Mouse (Mus musculus): Measurements from ENCODE around the gene Gm11397. TPM values are rescaled to one million over a fixed set of nuclear protein-coding genes. Genes with fewer than 3 reads are reported as not detected.
"Not testable (repeated sequence)": the region's sequence is repeated elsewhere in the genome, so short reads cannot be mapped to it uniquely, and the experiment has no call there.

The Gm11397 gene
- total RNA-seq (2021), result not detected
- long read RNA-seq, experiment 1, result 0 reads
- long read RNA-seq, experiment 2, result 0 reads

- DNase-seq; intact Hi-C loops (cut with DNase I): not testable (repeated sequence)
Measured at GRCm38 (mm10) chr13:33395461-33395860, at the start of gene Gm11397. Gm11397 (plus strand) TSS chr13:33395761.

DNA sequence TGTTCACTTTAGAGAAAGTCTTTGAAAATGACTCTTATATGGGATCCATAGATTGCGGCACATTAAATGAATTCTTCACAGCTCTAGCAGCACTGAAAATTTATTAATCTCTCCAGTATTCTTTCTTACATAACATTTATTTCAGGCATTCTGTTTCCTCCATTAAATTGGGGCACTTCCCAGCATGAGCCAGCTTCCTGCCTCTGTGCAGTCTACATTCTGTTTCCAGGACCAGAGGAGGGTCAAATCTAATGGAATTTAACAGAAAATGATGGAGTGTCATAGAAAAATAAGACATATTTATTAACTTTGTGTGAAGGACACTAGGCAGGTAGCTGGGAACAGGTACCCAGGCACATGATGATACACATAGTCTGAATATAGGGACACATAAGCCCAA is 38.9 kb upstream of the Gm11397 start:
- intact Hi-C loops (cut with DNase I), result not testable (repeated sequence)

DNA sequence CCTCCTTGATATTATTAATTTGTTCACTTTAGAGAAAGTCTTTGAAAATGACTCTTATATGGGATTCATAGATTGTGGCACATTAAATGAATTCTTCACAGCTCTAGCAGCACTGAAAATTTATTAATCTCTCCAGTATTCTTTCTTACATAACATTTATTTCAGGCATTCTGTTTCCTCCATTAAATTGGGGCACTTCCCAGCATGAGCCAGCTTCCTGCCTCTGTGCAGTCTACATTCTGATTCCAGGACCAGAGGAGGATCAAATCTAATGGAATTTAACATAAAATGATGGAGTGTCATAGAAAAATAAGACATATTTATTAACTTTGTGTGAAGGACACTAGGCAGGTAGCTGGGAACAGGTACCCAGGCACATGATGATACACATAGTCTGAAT is 37.2 kb downstream of the Gm11397 start:
- intact Hi-C loops (cut with DNase I); DNase-seq: not testable (repeated sequence)

More for the DNA sequence above, 38.9 kb upstream of the Gm11397 start:
- not testable (repeated sequence) for DNase-seq

Other genes with a start within 250 kb of the Gm11397 start
- gene Serpinb9c, start 236.0 kb upstream of the Gm11397 start, total RNA-seq (2021), result not detected
- gene Serpinb9d, start 202.8 kb upstream of the Gm11397 start, total RNA-seq (2021), result not detected
- not detected for gene Serpinb9e, start 146.1 kb upstream of the Gm11397 start, total RNA-seq (2021)
- gene Serpinb9f, start 71.7 kb upstream of the Gm11397 start, total RNA-seq (2021), result not detected
- not detected for gene Serpinb9g, start 89.0 kb downstream of the Gm11397 start, total RNA-seq (2021)

Measured in heart, postnatal 14 days (tissue).